Mouse (Mus musculus) G1E (cell line): ENCODE data around the gene Atoh8.

ENCODE experiments used
- CTCF ChIP-seq: IDR thresholded peaks from 2 replicates; pipeline ENCODE4 v1.5.1; 2012; ENCODE audit warnings: low read depth, low read length, inconsistent platforms, mixed read lengths
- GATA1 ChIP-seq: IDR thresholded peaks from 2 replicates; pipeline ENCODE4 v1.6.1; 2012; ENCODE audit warnings: borderline replicate concordance, low read length, inconsistent platforms, mixed read lengths
- TAL1 ChIP-seq: conservative IDR thresholded peaks from 2 replicates; pipeline ENCODE4 v1.6.1; 2012; ENCODE audit warnings: low read depth, low read length, inconsistent platforms, mixed read lengths

GRCm38 (mm10) chr6:72244144-72244549 is 8.8 kb upstream of the Atoh8 start:
- TF ChIP-seq CTCF = no peak
- TF ChIP-seq GATA1 = no peak
- TF ChIP-seq TAL1 = no peak
